Mouse (Mus musculus) MEL (cell line): ENCODE data around the gene Slc39a13. TPM values are rescaled to one million over a fixed set of nuclear protein-coding genes. Genes with fewer than 3 reads are reported as not detected.

Experiments
- DNase-seq: peaks from one replicate; pipeline ENCODE4 v3.0.0; 2011; ENCODE audit warnings: low read depth, low spot score
- H3K27ac ChIP-seq: 2 replicates; pipeline ENCODE4 v1.5.1; 2012; ENCODE audit warnings: low read depth, mild to moderate bottlenecking, control low read depth, low read length, moderate library complexity; ENCODE audit not compliant: control insufficient read depth
- H3K27me3 ChIP-seq, 2 experiments: fragments of 150-350 bp in 1 of 2; sonication (generic) in 1 of 2; 2 replicates each; pipeline ENCODE4 v1.6.1; 2012; ENCODE audit warnings: low read length in 2 of 2, mild to moderate bottlenecking in 2 of 2, improper control_type of control experiment in 1 of 2, moderate library complexity in 1 of 2; ENCODE audit not compliant: insufficient read depth in 2 of 2, control insufficient read depth in 1 of 2
- H3K36me3 ChIP-seq, 2 experiments: 2 replicates each; pipeline ENCODE4 v1.6.1; 2012 to 2014; ENCODE audit warnings: low read length in 2 of 2, improper control_type of control experiment in 1 of 2, inconsistent platforms in 1 of 2, mild to moderate bottlenecking in 1 of 2; ENCODE audit not compliant: insufficient read depth in 2 of 2, control insufficient read depth in 1 of 2
- H3K4me1 ChIP-seq, 2 experiments: fragments of 150-350 bp in 1 of 2; sonication (generic) in 1 of 2; 2 replicates each; pipeline ENCODE4 v1.6.1; 2012; ENCODE audit warnings: low read length in 2 of 2, improper control_type of control experiment in 1 of 2, mild to moderate bottlenecking in 1 of 2; ENCODE audit not compliant: insufficient read depth in 2 of 2, control insufficient read depth in 1 of 2
- H3K4me3 ChIP-seq, 2 experiments: fragments of 150-350 bp in 1 of 2; sonication (generic) in 1 of 2; 2 replicates each; pipeline ENCODE4 v1.5.1; 2012; ENCODE audit warnings: low read depth in 2 of 2, low read length in 2 of 2, mild to moderate bottlenecking in 2 of 2, moderate library complexity in 2 of 2, control low read depth in 1 of 2, improper control_type of control experiment in 1 of 2; ENCODE audit not compliant: control insufficient read depth in 1 of 2, insufficient read depth in 1 of 2
- H3K79me2 ChIP-seq: 2 replicates; pipeline ENCODE4 v1.6.1; 2012; ENCODE audit warnings: mild to moderate bottlenecking, low read length, moderate library complexity; ENCODE audit not compliant: control insufficient read depth, poor library complexity, insufficient read depth
- H3K9ac ChIP-seq: 2 replicates; pipeline ENCODE4 v1.6.1; 2012; ENCODE audit warnings: low read depth, mild to moderate bottlenecking, control low read depth, low read length, moderate library complexity; ENCODE audit not compliant: control insufficient read depth, poor library complexity, severe bottlenecking
- H3K9me3 ChIP-seq: fragments of 150-350 bp; sonication (generic); replicated peaks from 2 replicates; pipeline ENCODE4 v1.6.1; 2012; ENCODE audit warnings: mild to moderate bottlenecking, low read length, improper control_type of control experiment, moderate library complexity; ENCODE audit not compliant: insufficient read depth
- CHD1 ChIP-seq: IDR thresholded peaks from 2 replicates; pipeline ENCODE4 v1.6.1; 2012; ENCODE audit warnings: low read depth, mild to moderate bottlenecking, inconsistent platforms, low read length, improper control_type of control experiment
- CHD2 ChIP-seq: IDR thresholded peaks from 2 replicates; pipeline ENCODE4 v1.6.1; 2011; ENCODE audit warnings: low read length, improper control_type of control experiment
- CTCF ChIP-seq, 3 experiments: IDR thresholded peaks in 2 of 3; conservative IDR thresholded peaks in 1 of 3; 2 replicates each; pipeline ENCODE4 v1.5.1; 2011 to 2012; ENCODE audit warnings: low read length in 3 of 3, low read depth in 2 of 3, mild to moderate bottlenecking in 2 of 3, improper control_type of control experiment in 1 of 3, inconsistent platforms in 1 of 3, mixed read lengths in 1 of 3, moderate library complexity in 1 of 3; ENCODE audit not compliant: control insufficient read depth in 1 of 3, insufficient read depth in 1 of 3, poor library complexity in 1 of 3, severe bottlenecking in 1 of 3
- EP300 ChIP-seq, 2 experiments: IDR thresholded peaks; 2 replicates each; pipeline ENCODE4 v1.6.1; 2011; ENCODE audit warnings: improper control_type of control experiment in 2 of 2, low read length in 2 of 2, low read depth in 1 of 2, mild to moderate bottlenecking in 1 of 2
- ETS1 ChIP-seq: IDR thresholded peaks from 2 replicates; pipeline ENCODE4 v1.6.1; 2012; ENCODE audit warnings: low read depth, mild to moderate bottlenecking, inconsistent platforms, low read length, improper control_type of control experiment, moderate library complexity
- GATA1 ChIP-seq: IDR thresholded peaks from 2 replicates; pipeline ENCODE4 v1.6.1; 2011; ENCODE audit warnings: low read depth, low read length, improper control_type of control experiment
- HCFC1 ChIP-seq: IDR thresholded peaks from 2 replicates; pipeline ENCODE4 v1.6.1; 2012; ENCODE audit warnings: low read depth, mild to moderate bottlenecking, inconsistent platforms, low read length, improper control_type of control experiment, moderate library complexity
- KAT2A ChIP-seq: conservative IDR thresholded peaks from 2 replicates; pipeline ENCODE4 v1.6.1; 2012; ENCODE audit warnings: low read depth, low read length, improper control_type of control experiment, inconsistent platforms
- MAX ChIP-seq: IDR thresholded peaks from 2 replicates; pipeline ENCODE4 v1.6.1; 2011; ENCODE audit warnings: low read length, improper control_type of control experiment
- MAZ ChIP-seq: IDR thresholded peaks from 2 replicates; pipeline ENCODE4 v1.6.1; 2012; ENCODE audit warnings: low read depth, mild to moderate bottlenecking, inconsistent platforms, low read length, improper control_type of control experiment
- MXI1 ChIP-seq: IDR thresholded peaks from 2 replicates; pipeline ENCODE4 v1.6.1; 2011; ENCODE audit warnings: mild to moderate bottlenecking, low read depth, low read length, improper control_type of control experiment
- MYB ChIP-seq: IDR thresholded peaks from 2 replicates; pipeline ENCODE4 v1.6.1; 2011; ENCODE audit warnings: mild to moderate bottlenecking, low read depth, low read length, improper control_type of control experiment
- POLR2A ChIP-seq, 2 experiments: IDR thresholded peaks; 2 replicates each; pipeline ENCODE4 v1.6.1; 2011 to 2012; ENCODE audit warnings: low read length in 2 of 2, mild to moderate bottlenecking in 2 of 2, control low read depth in 1 of 2, improper control_type of control experiment in 1 of 2, low read depth in 1 of 2, moderate library complexity in 1 of 2; ENCODE audit not compliant: control insufficient read depth in 1 of 2, insufficient read depth in 1 of 2, poor library complexity in 1 of 2
- RAD21 ChIP-seq: IDR thresholded peaks from 2 replicates; pipeline ENCODE4 v1.6.1; 2011; ENCODE audit warnings: mild to moderate bottlenecking, low read depth, low read length, improper control_type of control experiment
- SIN3A ChIP-seq: IDR thresholded peaks from 2 replicates; pipeline ENCODE4 v1.6.1; 2012; ENCODE audit warnings: low read length, improper control_type of control experiment, inconsistent platforms
- SMC3 ChIP-seq: IDR thresholded peaks from 2 replicates; pipeline ENCODE4 v1.6.1; 2011; ENCODE audit warnings: low read depth, low read length, improper control_type of control experiment
- TBP ChIP-seq: IDR thresholded peaks from 2 replicates; pipeline ENCODE4 v1.8.0; 2011; ENCODE audit warnings: low read depth, low read length, improper control_type of control experiment
- TCF12 ChIP-seq: IDR thresholded peaks from 2 replicates; pipeline ENCODE4 v1.6.1; 2014; ENCODE audit warnings: low read depth, mild to moderate bottlenecking, inconsistent platforms, low read length, improper control_type of control experiment, moderate library complexity
- USF1 ChIP-seq: IDR thresholded peaks from 2 replicates; pipeline ENCODE4 v1.6.1; 2014; ENCODE audit warnings: low read depth, mild to moderate bottlenecking, inconsistent platforms, low read length, improper control_type of control experiment, moderate library complexity
- USF2 ChIP-seq, 2 experiments: IDR thresholded peaks; 2 replicates each; pipeline ENCODE4 v1.6.1; 2011 to 2012; ENCODE audit warnings: improper control_type of control experiment in 2 of 2, low read length in 2 of 2, borderline replicate concordance in 1 of 2, inconsistent platforms in 1 of 2, low read depth in 1 of 2, mild to moderate bottlenecking in 1 of 2; ENCODE audit not compliant: insufficient read depth in 1 of 2
- ZC3H11A ChIP-seq: IDR thresholded peaks from 2 replicates; pipeline ENCODE4 v1.6.1; 2012; ENCODE audit warnings: low read depth, mild to moderate bottlenecking, inconsistent platforms, low read length, improper control_type of control experiment
- ZKSCAN1 ChIP-seq: IDR thresholded peaks from 2 replicates; pipeline ENCODE4 v1.6.1; 2012; ENCODE audit warnings: low read depth, mild to moderate bottlenecking, inconsistent platforms, low read length, improper control_type of control experiment, moderate library complexity
- polyA plus RNA-seq, 2 experiments: library from polyadenylated mRNA; stranded (reverse) in 1 of 2; unstranded in 1 of 2; fragments of >175 nt in 1 of 2; fragments of >200 nt in 1 of 2; gene quantifications; 2 replicates each; pipeline versions ENCODE4 v1.2.1 to v1.2.4; 2012; ENCODE audit warnings: low replicate concordance in 2 of 2, low read depth in 1 of 2; ENCODE audit not compliant: insufficient read length in 2 of 2, insufficient read depth in 1 of 2, missing spikeins in 1 of 2
- total RNA-seq: library from RNA; depleted of rRNA; stranded (reverse); fragments of 300-350 nt; gene quantifications from 2 replicates; pipeline ENCODE4 v1.2.3, GENCODE M21; 2012

The Slc39a13 gene
- total and polyA plus RNA-seq, 3 experiments: 9.4 to 19.1 TPM; not detected in 1

DNA sequence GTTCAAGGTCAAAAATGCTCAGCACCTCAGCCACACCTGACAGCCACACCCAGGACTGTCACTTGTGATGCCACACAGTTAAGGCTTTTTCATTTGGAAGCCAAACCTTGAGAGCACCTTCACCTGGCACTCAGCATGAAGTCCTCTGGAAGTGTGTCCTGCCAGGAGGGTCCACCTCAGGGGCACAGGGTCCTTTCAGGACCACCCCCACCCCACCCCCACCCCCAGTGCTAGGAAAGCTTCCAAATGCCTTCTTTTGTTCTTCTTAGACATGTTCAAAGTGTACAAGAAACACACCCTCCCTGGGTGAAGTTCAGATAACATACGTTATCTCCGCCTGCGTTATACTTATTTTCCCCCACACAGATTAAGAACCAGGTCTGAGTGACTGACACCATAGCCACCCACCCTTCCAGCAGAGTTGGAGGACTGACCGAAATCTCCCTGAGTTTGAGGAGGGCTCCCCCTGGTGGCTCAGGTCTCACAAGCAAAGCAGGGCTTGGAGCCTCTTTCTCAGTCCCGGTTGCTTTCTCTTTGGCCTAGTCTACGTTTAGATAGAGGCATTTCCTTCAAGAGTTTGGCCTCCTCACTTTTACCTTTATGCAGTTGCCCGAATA lies 31.0 kb upstream of the Slc39a13 start:
- Histone ChIP-seq H3K9ac (peak overlapping the region; percentile 65), H3K36me3 (peaks cover 8 to 37% of the 10 kb centered on the region in 2 experiments), H3K79me2 (peaks cover 50% of the 10 kb centered on the region), H3K9me3 (no peaks in the 10 kb centered on the region), H3K27ac (peak overlapping the region; percentile 20; the same call in 1 of the 2 replicates), H3K4me3 (peak overlapping the region; percentile 3 to 31; a peak in 2 of 4 replicates), H3K4me1 (peaks cover 11 to 23% of the 10 kb centered on the region in 2 experiments), H3K27me3 (no peaks in the 10 kb centered on the region)
- TF ChIP-seq USF2 (IDR thresholded peaks at IDR 0.05; ENCODE audit: borderline replicate concordance in 1 of 2, insufficient read depth in 1 of 2, low read depth in 1 of 2, low read length in 2 of 2) (no peak), MXI1 (peak; percentile 27; the same call in 1 of the 2 replicates), CHD2 (no peak), TCF12 (0 out of 2 replicates have a peak, but pooled peaks have one; percentile 9), HCFC1 (peak; percentile 44; the same call in 1 of the 2 replicates), EP300 (IDR thresholded peaks at IDR 0.05; ENCODE audit: low read depth in 1 of 2, low read length in 2 of 2) (peak in 1 of 2 experiments; percentile 20; a peak in 1 of 4 replicates), RAD21 (peak; percentile 92), MYB (no peak), MAX (no peak), CTCF (IDR thresholded peaks at IDR 0.05 in 2 of 3, conservative IDR thresholded peaks at IDR 0.05 in 1 of 3; ENCODE audit: control insufficient read depth in 1 of 3, insufficient read depth in 1 of 3, low read depth in 2 of 3, low read length in 3 of 3, poor library complexity in 1 of 3, severe bottlenecking in 1 of 3) (peak; percentile 89 to 98 (median 96)), ETS1 (peak; percentile 41; the same call in 1 of the 2 replicates), GATA1 (peak; percentile 64), ZC3H11A (peak; percentile 94), SIN3A (peak; percentile 74), TBP (0 out of 2 replicates have a peak, but pooled peaks have one; percentile 23), ZKSCAN1 (no peak), MAZ (peak; percentile 79), CHD1 (no peak), POLR2A (IDR thresholded peaks at IDR 0.05; ENCODE audit: control insufficient read depth in 1 of 2, insufficient read depth in 1 of 2, low read depth in 1 of 2, low read length in 2 of 2, poor library complexity in 1 of 2) (peak in 1 of 2 experiments; percentile 43; a peak in 1 of 4 replicates), SMC3 (peak; percentile 97)
- peak; percentile 92 for DNase-seq

DNA sequence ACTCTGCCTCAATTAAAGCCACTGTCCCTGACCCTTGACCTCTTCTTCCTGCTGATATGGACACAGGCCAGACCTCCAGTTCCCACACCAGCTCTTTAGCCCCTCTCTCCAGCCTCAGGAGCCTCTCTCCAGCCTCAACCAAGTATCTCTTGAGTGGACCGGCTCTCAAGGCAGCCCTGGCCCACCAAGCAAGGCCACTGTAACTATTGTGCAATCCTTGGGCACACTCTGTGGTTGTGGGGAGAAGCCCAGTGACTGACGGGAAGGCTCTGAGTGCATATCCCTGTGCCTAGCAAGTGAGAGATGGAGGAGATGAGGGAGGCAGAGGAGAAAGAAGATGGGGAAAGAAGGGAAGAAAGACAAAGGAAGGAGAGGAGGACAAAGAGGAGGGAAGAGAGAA lies 27.9 kb upstream of the Slc39a13 start:
- Histone ChIP-seq H3K36me3 (peaks cover 6 to 26% of the 10 kb centered on the region in 2 experiments; a peak in 3 of 4 replicates), H3K79me2 (peaks cover 47% of the 10 kb centered on the region), H3K4me3 (peak overlapping the region; percentile 69 to 83), H3K27me3 (no peaks in the 10 kb centered on the region), H3K9me3 (no peaks in the 10 kb centered on the region), H3K4me1 (peaks cover 11 to 30% of the 10 kb centered on the region in 2 experiments), H3K27ac (peak overlapping the region; percentile 85), H3K9ac (peak overlapping the region; percentile 91)
- no peak for TF ChIP-seq USF1
- TF ChIP-seq KAT2A: no peak
- no peak for DNase-seq
